Mouse (Mus musculus): ENCODE results near the gene Sycp2l. TPM values are rescaled to one million over a fixed set of nuclear protein-coding genes. Genes with fewer than 3 reads are reported as not detected.

The Sycp2l gene
- total RNA-seq (2014; rRNA removed) (not detected in 2 replicates), polyA plus RNA-seq (2015; fragmentation: Nextera tagmentation; extraction: Ambion mirVana) (not detected in 2 replicates)

- ATAC-seq = no peak
- Histone ChIP-seq H3K27ac (ENCODE audit: low read depth, low read length) (no peak within 1 kb of the TSS), H3K4me1 (ENCODE audit: insufficient read depth) (no peaks in the 10 kb centered on the region), H3K4me3 (ENCODE audit: low read depth, low read length) (no peak within 1 kb of the TSS), H3K36me3 (ENCODE audit: insufficient read depth) (no peaks in the 10 kb centered on the region), H3K4me2 (ENCODE audit: low read depth) (no peak within 1 kb of the TSS), H3K27me3 (ENCODE audit: insufficient read depth, low read length) (no peaks in the 10 kb centered on the region; the same call in 1 of the 2 replicates), H3K9ac (no peak within 1 kb of the TSS), H3K9me3 (ENCODE audit: low read length) (no peaks in the 10 kb centered on the region)
- no peak for DNase-seq
- TF ChIP-seq CTCF (IDR thresholded peaks at IDR 0.05; ENCODE audit: low read depth) = no peak
- 26% methylated on average over 14 of the region's 14 CpGs for WGBS
These were observed at the start of gene Sycp2l for GRCm38 (mm10) chr13:41113940-41114339. Gene Sycp2l, plus strand, starts transcription at chr13:41114307.

GRCm38 (mm10) chr13:41067618-41068017 is 46.5 kb upstream of the Sycp2l start:
- Histone ChIP-seq H3K9ac (no peak overlapping the region), H3K36me3 (ENCODE audit: insufficient read depth) (no peaks in the 10 kb centered on the region), H3K4me3 (ENCODE audit: low read depth, low read length) (no peak overlapping the region), H3K4me1 (ENCODE audit: insufficient read depth) (no peaks in the 10 kb centered on the region), H3K27me3 (ENCODE audit: insufficient read depth, low read length) (no peaks in the 10 kb centered on the region), H3K9me3 (ENCODE audit: low read length) (no peaks in the 10 kb centered on the region), H3K4me2 (ENCODE audit: low read depth) (no peak overlapping the region), H3K27ac (ENCODE audit: low read depth, low read length) (no peak overlapping the region)
- DNase-seq (no peak), ATAC-seq (no peak)
- WGBS = 96% methylated on average over 4 of the region's 4 CpGs
- no peak for TF ChIP-seq CTCF (IDR thresholded peaks at IDR 0.05; ENCODE audit: low read depth)

GRCm38 (mm10) chr13:41071617-41072016 is 42.5 kb upstream of the Sycp2l start:
- peak; percentile 90 for ATAC-seq
- no peak for TF ChIP-seq CTCF (IDR thresholded peaks at IDR 0.05; ENCODE audit: low read depth)
- Histone ChIP-seq H3K27me3 (ENCODE audit: insufficient read depth, low read length) (no peaks in the 10 kb centered on the region), H3K36me3 (ENCODE audit: insufficient read depth) (no peaks in the 10 kb centered on the region), H3K9me3 (ENCODE audit: low read length) (no peaks in the 10 kb centered on the region), H3K4me3 (ENCODE audit: low read depth, low read length) (no peak overlapping the region), H3K9ac (no peak overlapping the region), H3K4me1 (ENCODE audit: insufficient read depth) (no peaks in the 10 kb centered on the region), H3K4me2 (ENCODE audit: low read depth) (no peak overlapping the region), H3K27ac (ENCODE audit: low read depth, low read length) (no peak overlapping the region)
- DNase-seq = peak; percentile 16
- WGBS = 73% methylated on average over 11 of the region's 11 CpGs

- DNase-seq (no peak), ATAC-seq (no peak)
- no peak overlapping the region for H3K9ac ChIP-seq
- H3K36me3 ChIP-seq (ENCODE audit: insufficient read depth) = no peaks in the 10 kb centered on the region
- no peaks in the 10 kb centered on the region for H3K4me1 ChIP-seq (ENCODE audit: insufficient read depth)
- H3K4me3 ChIP-seq (ENCODE audit: low read depth, low read length) = no peak overlapping the region
- H3K9me3 ChIP-seq (ENCODE audit: low read length) = no peaks in the 10 kb centered on the region
- no peak for TF ChIP-seq CTCF (IDR thresholded peaks at IDR 0.05; ENCODE audit: low read depth)
- H3K27me3 ChIP-seq (ENCODE audit: insufficient read depth, low read length) = no peaks in the 10 kb centered on the region
- no peak overlapping the region for H3K27ac ChIP-seq (ENCODE audit: low read depth, low read length)
- H3K4me2 ChIP-seq (ENCODE audit: low read depth) = no peak overlapping the region
- WGBS = 71% methylated on average over 5 of the region's 5 CpGs
These were observed 40.3 kb upstream of the Sycp2l start for GRCm38 (mm10) chr13:41073819-41074218.

- no peaks in the 10 kb centered on the region for H3K36me3 ChIP-seq (ENCODE audit: insufficient read depth)
- DNase-seq (no peak), ATAC-seq (no peak)
- no peak overlapping the region for H3K27ac ChIP-seq (ENCODE audit: low read depth, low read length)
- no peak for TF ChIP-seq CTCF (IDR thresholded peaks at IDR 0.05; ENCODE audit: low read depth)
- H3K9ac ChIP-seq = no peak overlapping the region
- H3K27me3 ChIP-seq (ENCODE audit: insufficient read depth, low read length) = no peaks in the 10 kb centered on the region
- peak overlapping the region; percentile 88 for H3K4me2 ChIP-seq (ENCODE audit: low read depth)
- no peaks in the 10 kb centered on the region for H3K9me3 ChIP-seq (ENCODE audit: low read length)
- H3K4me3 ChIP-seq (ENCODE audit: low read depth, low read length) = 0 out of 2 replicates have a peak overlapping the region, but pooled peaks have one; percentile 50
- H3K4me1 ChIP-seq (ENCODE audit: insufficient read depth) = peaks cover 2% of the 10 kb centered on the region; the same call in 1 of the 2 replicates
- WGBS = 31% methylated on average over 9 of the region's 9 CpGs
These were observed 36.2 kb upstream of the Sycp2l start for GRCm38 (mm10) chr13:41077921-41078320.

- Histone ChIP-seq H3K4me3 (ENCODE audit: low read depth, low read length) (peak overlapping the region; percentile 50), H3K4me2 (ENCODE audit: low read depth) (peak overlapping the region; percentile 88), H3K4me1 (ENCODE audit: insufficient read depth) (peaks cover 2% of the 10 kb centered on the region; the same call in 1 of the 2 replicates), H3K9me3 (ENCODE audit: low read length) (no peaks in the 10 kb centered on the region), H3K27me3 (ENCODE audit: insufficient read depth, low read length) (no peaks in the 10 kb centered on the region), H3K36me3 (ENCODE audit: insufficient read depth) (no peaks in the 10 kb centered on the region), H3K9ac (peak overlapping the region; percentile 50), H3K27ac (ENCODE audit: low read depth, low read length) (no peak overlapping the region)
- no peak for TF ChIP-seq CTCF (IDR thresholded peaks at IDR 0.05; ENCODE audit: low read depth)
- peak; percentile 25 for DNase-seq
- 9% methylated on average over 24 of the region's 24 CpGs for WGBS
- ATAC-seq = peak; percentile 64
These were observed 35.3 kb upstream of the Sycp2l start for GRCm38 (mm10) chr13:41078690-41079420.

GRCm38 (mm10) chr13:41079421-41079780 is 34.7 kb upstream of the Sycp2l start, which contains the start of gene Mak:
Gene Mak, minus strand, starts transcription at chr13:41079706.
- peak; percentile 92 for ATAC-seq
- DNase-seq = peak; percentile 80
- peak within 1 kb of the TSS; percentile 88 for H3K4me2 ChIP-seq (ENCODE audit: low read depth)
- no peaks in the 10 kb centered on the region for H3K36me3 ChIP-seq (ENCODE audit: insufficient read depth)
- peak within 1 kb of the TSS; percentile 50 for H3K9ac ChIP-seq
- peak within 1 kb of the TSS; percentile 50 for H3K4me3 ChIP-seq (ENCODE audit: low read depth, low read length)
- H3K4me1 ChIP-seq (ENCODE audit: insufficient read depth) = peaks cover 2% of the 10 kb centered on the region; the same call in 1 of the 2 replicates
- H3K27me3 ChIP-seq (ENCODE audit: insufficient read depth, low read length) = no peaks in the 10 kb centered on the region
- no peak for TF ChIP-seq CTCF (IDR thresholded peaks at IDR 0.05; ENCODE audit: low read depth)
- H3K27ac ChIP-seq (ENCODE audit: low read depth, low read length) = no peak within 1 kb of the TSS
- no peaks in the 10 kb centered on the region for H3K9me3 ChIP-seq (ENCODE audit: low read length)
- under 1% methylated on average over 40 of the region's 40 CpGs for WGBS

All from forebrain, postnatal 0 days (tissue).